Mouse (Mus musculus) neural tube, embryonic 12.5 days (tissue): ENCODE results near the gene Kif5c. TPM values are rescaled to one million over a fixed set of nuclear protein-coding genes. Genes with fewer than 3 reads are reported as not detected.

ENCODE experiments used
- ATAC-seq: fragments of 200-750 bp; cut with Nextera tagmentation; 2 replicates; pipeline ENCODE4 v1.8.0; 2017; ENCODE audit warnings: low read depth, mild to moderate bottlenecking, moderate TSS enrichment, moderate library complexity; ENCODE audit not compliant: low FRiP score
- H3K27ac ChIP-seq: fragments of 300-500 bp; sonication (generic); 2 replicates; pipeline ENCODE4 v1.5.1; 2016
- H3K27me3 ChIP-seq: fragments of 300-500 bp; sonication (generic); replicated peaks from 2 replicates; pipeline ENCODE4 v1.6.1; 2016; ENCODE audit warnings: mild to moderate bottlenecking
- H3K36me3 ChIP-seq: fragments of 300-500 bp; sonication (generic); 2 replicates; pipeline ENCODE4 v1.6.1; 2016; ENCODE audit warnings: mild to moderate bottlenecking
- H3K4me1 ChIP-seq: fragments of 300-500 bp; sonication (generic); 2 replicates; pipeline ENCODE4 v1.6.1; 2016
- H3K4me2 ChIP-seq: fragments of 300-500 bp; sonication (generic); replicated peaks from 2 replicates; pipeline ENCODE4 v1.6.1; 2016; ENCODE audit warnings: mild to moderate bottlenecking
- H3K4me3 ChIP-seq: fragments of 300-500 bp; sonication (generic); 2 replicates; pipeline ENCODE4 v1.5.1; 2016
- H3K9ac ChIP-seq: fragments of 300-500 bp; sonication (generic); 2 replicates; pipeline ENCODE4 v1.6.1; 2016; ENCODE audit warnings: mild to moderate bottlenecking
- H3K9me3 ChIP-seq: fragments of 300-500 bp; sonication (generic); 2 replicates; pipeline ENCODE4 v1.6.1; 2016; ENCODE audit warnings: mild to moderate bottlenecking
- WGBS: fragments of 180-500 bp; shearing (Covaris S2); methylation state at CpG from one replicate; pipeline ENCODE4 v1.1.7; 2016; 5-methylcytosine and 5-hydroxymethylcytosine counted together
- polyA plus RNA-seq: library from polyadenylated mRNA; unstranded; fragments of >200 nt; fragmentation: Nextera tagmentation; extraction: Ambion mirVana; gene quantifications from 2 replicates; pipeline ENCODE4 v1.2.1, GENCODE M21; 2016

Kif5c gene
- polyA plus RNA-seq, 1 experiment from 2014 or later: 168 TPM

- Histone ChIP-seq H3K9me3 (no peaks in the 10 kb centered on the region), H3K27me3 (no peaks in the 10 kb centered on the region), H3K36me3 (peaks cover 52% of the 10 kb centered on the region), H3K4me3 (no peak overlapping the region), H3K27ac (no peak overlapping the region), H3K4me2 (0 out of 2 replicates have a peak overlapping the region, but pooled peaks have one; percentile 1), H3K9ac (no peak overlapping the region), H3K4me1 (peaks cover 38% of the 10 kb centered on the region)
- peak; percentile 52 for ATAC-seq
- 10% methylated on average over 6 of the region's 6 CpGs for WGBS
Observed at GRCm38 (mm10) chr2:49743775-49744174, 124.7 kb downstream of the Kif5c start.

DNA sequence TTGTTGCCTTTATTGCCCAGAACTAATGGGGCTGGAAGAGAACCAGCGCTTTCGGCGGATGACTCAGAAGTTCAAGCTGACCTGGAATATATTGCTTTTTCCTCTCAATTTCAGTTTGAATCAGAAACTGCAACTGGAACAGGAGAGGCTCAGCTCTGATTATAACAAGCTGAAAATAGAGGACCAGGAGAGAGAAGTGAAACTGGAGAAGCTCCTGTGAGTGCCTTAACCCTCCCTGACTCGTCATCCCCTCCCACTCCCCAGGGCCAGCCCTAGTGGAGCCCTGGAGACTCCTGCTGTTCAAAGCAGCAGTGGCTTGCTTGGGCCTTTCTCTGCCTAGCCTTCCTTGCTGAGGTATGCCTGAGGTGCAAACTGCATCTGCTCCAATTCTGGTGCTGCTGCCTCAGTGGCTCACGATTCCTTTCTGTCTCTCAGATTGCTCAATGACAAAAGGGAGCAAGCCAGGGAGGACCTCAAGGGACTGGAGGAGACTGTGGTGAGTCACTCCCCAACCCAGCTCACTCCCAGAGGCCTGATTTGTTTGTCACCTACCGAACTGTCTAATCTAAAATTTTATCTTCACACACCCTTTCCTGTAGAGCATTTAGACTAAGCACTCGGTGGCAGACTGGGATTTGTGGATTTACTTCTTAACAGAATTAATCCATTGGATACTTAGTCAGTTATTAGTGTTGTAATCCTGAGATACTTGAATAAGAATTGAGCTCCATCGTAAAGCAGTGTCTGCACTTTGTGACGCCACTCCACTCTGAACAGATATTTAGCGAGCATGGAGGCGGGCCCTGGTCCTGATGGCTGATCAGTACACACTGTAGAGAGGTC, 125.4 kb downstream of the Kif5c start:
- Histone ChIP-seq H3K9me3 (no peaks in the 10 kb centered on the region), H3K9ac (no peak overlapping the region), H3K36me3 (peaks cover 52% of the 10 kb centered on the region), H3K4me1 (peaks cover 38% of the 10 kb centered on the region), H3K4me2 (0 out of 2 replicates have a peak overlapping the region, but pooled peaks have one; percentile 1), H3K4me3 (no peak overlapping the region), H3K27ac (no peak overlapping the region), H3K27me3 (no peaks in the 10 kb centered on the region)
- ATAC-seq: 0 out of 2 replicates have a peak, but pooled peaks have one; percentile 22
- 35% methylated on average over 11 of the region's 11 CpGs for WGBS

DNA sequence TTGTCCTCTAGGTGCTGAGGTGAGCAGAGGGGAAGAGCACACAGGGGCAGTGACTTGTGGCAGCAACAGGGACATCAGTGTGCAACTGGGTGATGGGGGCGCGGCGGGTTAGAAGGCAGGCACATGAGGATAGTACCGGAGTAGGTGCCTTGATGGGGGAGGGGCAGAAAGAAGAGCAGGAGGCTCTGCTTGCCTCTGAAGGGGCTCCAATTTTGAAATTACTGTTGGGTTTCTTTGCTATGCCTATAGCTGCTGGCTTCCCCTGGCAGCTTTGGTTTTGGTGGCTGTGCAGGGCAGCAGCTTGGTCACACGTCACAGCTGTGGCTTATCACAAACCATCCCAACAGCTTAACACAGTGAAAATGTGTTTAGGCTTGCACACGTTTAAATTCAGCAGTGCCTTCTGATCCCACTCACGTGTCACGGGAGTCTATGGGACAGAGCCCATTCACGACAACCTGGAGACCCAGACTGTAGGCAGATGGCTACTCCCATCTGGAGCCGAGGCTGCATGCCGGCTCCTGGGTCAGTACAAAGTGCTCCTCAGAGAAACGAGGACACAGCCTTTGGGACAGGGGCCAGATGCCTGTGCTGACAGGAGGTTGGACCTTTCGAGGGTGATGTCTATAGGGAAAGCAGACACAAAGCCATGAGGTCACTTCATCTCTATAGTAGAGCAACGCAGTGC, 126.1 kb downstream of the Kif5c start:
- no peak overlapping the region for H3K4me3 ChIP-seq

GRCm38 (mm10) chr2:49746947-49747346, 127.8 kb downstream of the Kif5c start:
- 87% methylated on average over 7 of the region's 7 CpGs for WGBS
- Histone ChIP-seq H3K4me1 (peaks cover 31% of the 10 kb centered on the region), H3K9me3 (no peaks in the 10 kb centered on the region), H3K27ac (no peak overlapping the region), H3K9ac (no peak overlapping the region), H3K4me2 (no peak overlapping the region), H3K27me3 (no peaks in the 10 kb centered on the region), H3K36me3 (peaks cover 66% of the 10 kb centered on the region), H3K4me3 (no peak overlapping the region)
- ATAC-seq: no peak

More for the DNA sequence above, 126.1 kb downstream of the Kif5c start:
- no peak overlapping the region for H3K9ac ChIP-seq
- peaks cover 38% of the 10 kb centered on the region for H3K4me1 ChIP-seq
- H3K36me3 ChIP-seq: peaks cover 56% of the 10 kb centered on the region
- no peaks in the 10 kb centered on the region for H3K9me3 ChIP-seq
- WGBS: 66% methylated on average over 14 of the region's 14 CpGs
- H3K4me2 ChIP-seq: no peak overlapping the region
- H3K27me3 ChIP-seq: no peaks in the 10 kb centered on the region
- ATAC-seq: 0 out of 2 replicates have a peak, but pooled peaks have one; percentile 18
- H3K27ac ChIP-seq: no peak overlapping the region; the same call in 1 of the 2 replicates

DNA sequence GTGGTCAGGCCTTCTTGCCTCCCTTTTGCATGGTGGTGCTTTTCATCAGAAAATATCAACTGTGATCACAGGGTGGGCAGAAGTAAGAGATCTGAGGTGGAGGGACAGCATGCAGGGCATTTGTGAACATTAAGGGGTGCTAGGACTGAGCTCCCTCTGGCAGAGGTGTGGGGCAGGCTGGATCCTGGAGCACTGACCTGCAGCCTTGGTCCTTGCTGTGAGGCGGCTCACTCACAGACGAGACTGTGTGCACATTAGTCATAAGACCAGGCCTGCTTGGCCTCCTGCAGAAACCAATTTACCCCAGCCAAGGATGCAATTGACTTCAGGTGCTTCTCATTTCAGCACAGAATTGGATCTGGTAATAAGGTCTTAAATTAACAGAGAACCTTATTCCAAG, 128.6 kb downstream of the Kif5c start:
- H3K4me1 ChIP-seq: peaks cover 23% of the 10 kb centered on the region
- no peak overlapping the region for H3K27ac ChIP-seq
- no peak overlapping the region for H3K9ac ChIP-seq
- no peak overlapping the region for H3K4me2 ChIP-seq
- H3K27me3 ChIP-seq: no peaks in the 10 kb centered on the region
- 79% methylated on average over 2 of the region's 2 CpGs for WGBS
- no peak for ATAC-seq
- H3K9me3 ChIP-seq: no peaks in the 10 kb centered on the region
- no peak overlapping the region for H3K4me3 ChIP-seq
- peaks cover 69% of the 10 kb centered on the region for H3K36me3 ChIP-seq

- Histone ChIP-seq H3K36me3 (peaks cover 80% of the 10 kb centered on the region), H3K9me3 (no peaks in the 10 kb centered on the region), H3K4me2 (no peak overlapping the region), H3K27ac (no peak overlapping the region), H3K27me3 (no peaks in the 10 kb centered on the region), H3K9ac (no peak overlapping the region), H3K4me3 (no peak overlapping the region), H3K4me1 (peaks cover 12% of the 10 kb centered on the region)
- 82% methylated on average over 14 of the region's 14 CpGs for WGBS
- ATAC-seq: no peak
Observed at GRCm38 (mm10) chr2:49748628-49749342, 129.7 kb downstream of the Kif5c start.

- H3K4me1 ChIP-seq: 0 out of 2 replicates have a peak, but pooled peaks cover under 1% of the 10 kb centered on the region
- H3K4me2 ChIP-seq: no peak overlapping the region
- ATAC-seq: no peak
- no peaks in the 10 kb centered on the region for H3K9me3 ChIP-seq
- H3K36me3 ChIP-seq: peaks cover 82% of the 10 kb centered on the region
- H3K27ac ChIP-seq: no peak overlapping the region
- no peaks in the 10 kb centered on the region for H3K27me3 ChIP-seq
- WGBS: 89% methylated on average over 11 of the region's 11 CpGs
- no peak overlapping the region for H3K9ac ChIP-seq
- no peak overlapping the region for H3K4me3 ChIP-seq
Observed at GRCm38 (mm10) chr2:49749730-49750576, 130.9 kb downstream of the Kif5c start.

GRCm38 (mm10) chr2:49751544-49752210, 132.6 kb downstream of the Kif5c start:
- WGBS: 84% methylated on average over 10 of the region's 10 CpGs
- no peak overlapping the region for H3K4me2 ChIP-seq
- ATAC-seq: no peak
- H3K9me3 ChIP-seq: no peaks in the 10 kb centered on the region
- no peak overlapping the region for H3K9ac ChIP-seq
- no peaks in the 10 kb centered on the region for H3K27me3 ChIP-seq
- H3K4me3 ChIP-seq: no peak overlapping the region
- no peak overlapping the region for H3K27ac ChIP-seq
- H3K4me1 ChIP-seq: no peaks in the 10 kb centered on the region
- H3K36me3 ChIP-seq: peaks cover 81% of the 10 kb centered on the region

- Histone ChIP-seq H3K4me3 (no peak overlapping the region), H3K4me2 (no peak overlapping the region), H3K36me3 (peaks cover 81% of the 10 kb centered on the region), H3K27me3 (no peaks in the 10 kb centered on the region), H3K9ac (no peak overlapping the region), H3K9me3 (no peaks in the 10 kb centered on the region), H3K4me1 (no peaks in the 10 kb centered on the region), H3K27ac (no peak overlapping the region)
- ATAC-seq: no peak
- WGBS: 93% methylated on average over 8 of the region's 8 CpGs
Observed at GRCm38 (mm10) chr2:49752211-49752607, 133.1 kb downstream of the Kif5c start.

DNA sequence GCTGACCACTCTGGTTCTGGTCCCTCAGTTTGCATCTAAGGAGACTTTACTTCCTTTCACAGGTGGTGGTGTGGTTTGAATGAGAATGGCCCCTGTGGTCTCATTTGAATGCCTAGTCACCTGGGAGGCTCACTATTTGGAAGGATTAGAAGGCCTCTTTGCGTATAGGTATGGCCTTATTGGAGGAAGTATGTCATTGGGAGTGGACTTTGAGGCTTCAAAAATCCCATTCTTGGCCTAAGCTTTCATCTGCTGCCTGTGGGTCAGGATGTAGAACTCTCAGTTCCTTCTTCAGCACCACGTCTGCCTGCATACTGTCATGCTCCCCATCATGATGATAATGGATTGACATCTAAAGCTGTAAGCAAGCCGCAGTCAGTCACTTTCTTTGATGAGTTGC, 134.0 kb downstream of the Kif5c start:
- H3K4me1 ChIP-seq: no peaks in the 10 kb centered on the region
- no peaks in the 10 kb centered on the region for H3K9me3 ChIP-seq
- 89% methylated on average over 3 of the region's 3 CpGs for WGBS
- no peaks in the 10 kb centered on the region for H3K27me3 ChIP-seq
- peaks cover 84% of the 10 kb centered on the region for H3K36me3 ChIP-seq
- H3K27ac ChIP-seq: no peak overlapping the region
- ATAC-seq: no peak
- H3K9ac ChIP-seq: no peak overlapping the region
- H3K4me2 ChIP-seq: no peak overlapping the region
- no peak overlapping the region for H3K4me3 ChIP-seq

DNA sequence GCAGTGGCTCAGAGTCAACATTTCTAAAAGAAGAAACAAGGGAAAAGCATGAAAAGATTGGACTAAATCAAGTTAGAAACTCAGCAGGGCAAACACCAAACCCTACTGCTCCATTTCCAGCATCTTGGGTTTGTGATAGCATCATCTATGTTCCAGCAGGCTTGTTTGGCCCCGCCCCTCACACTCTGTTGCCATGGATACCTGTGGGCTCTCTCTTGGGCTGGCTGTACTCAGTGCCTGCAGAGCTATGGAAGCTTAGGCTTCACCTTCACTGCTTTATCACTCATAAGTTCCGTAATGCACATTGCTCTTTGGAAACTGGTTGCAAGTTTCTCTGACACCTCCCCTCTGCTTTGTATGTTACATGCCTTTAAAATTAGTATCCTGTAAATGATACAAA, 136.0 kb downstream of the Kif5c start:
- ATAC-seq: peak; percentile 82
- 70% methylated on average over 2 of the region's 2 CpGs for WGBS

More for the DNA sequence above, 136.0 kb downstream of the Kif5c start:
- H3K27me3 ChIP-seq: no peaks in the 10 kb centered on the region
- H3K4me3 ChIP-seq: no peak overlapping the region
- no peak overlapping the region for H3K4me2 ChIP-seq
- peaks cover 86% of the 10 kb centered on the region for H3K36me3 ChIP-seq
- H3K9me3 ChIP-seq: no peaks in the 10 kb centered on the region
- no peak overlapping the region for H3K27ac ChIP-seq
- no peak overlapping the region for H3K9ac ChIP-seq
- H3K4me1 ChIP-seq: no peaks in the 10 kb centered on the region
